Mouse (Mus musculus) limb, embryonic 14.5 days (tissue): Measurements from ENCODE around the gene Pygb. TPM values are rescaled to one million over a fixed set of nuclear protein-coding genes. Genes with fewer than 3 reads are reported as not detected.

ENCODE experiments used
- ATAC-seq: fragments of 200-750 bp; cut with Nextera tagmentation; 2 replicates; pipeline ENCODE4 v1.8.0; 2017; ENCODE audit warnings: low read depth, moderate number of reproducible peaks, moderate TSS enrichment; ENCODE audit not compliant: low FRiP score
- DNase-seq: peaks from one replicate; pipeline ENCODE4 v3.0.0-alpha.2; 2015; ENCODE audit warnings: low spot score
- H3K27ac ChIP-seq: fragments of 300-500 bp; sonication (generic); replicated peaks from 2 replicates; pipeline ENCODE4 v1.5.1; 2014; ENCODE audit warnings: low read depth, mild to moderate bottlenecking, low read length, moderate library complexity, mixed read lengths
- H3K27me3 ChIP-seq: fragments of 300-500 bp; sonication (generic); 2 replicates; pipeline ENCODE4 v1.6.1; 2014; ENCODE audit warnings: low read length, mixed read lengths; ENCODE audit not compliant: control insufficient read depth, insufficient read depth
- H3K36me3 ChIP-seq: fragments of 300-500 bp; sonication (generic); 2 replicates; pipeline ENCODE4 v1.6.1; 2014; ENCODE audit warnings: mild to moderate bottlenecking, low read length, moderate library complexity, mixed read lengths; ENCODE audit not compliant: control insufficient read depth, insufficient read depth
- H3K4me1 ChIP-seq: fragments of 300-500 bp; sonication (generic); 2 replicates; pipeline ENCODE4 v1.6.1; 2014; ENCODE audit warnings: antibody characterized with exemption, low read length, mixed read lengths; ENCODE audit not compliant: control insufficient read depth, insufficient read depth
- H3K4me2 ChIP-seq: fragments of 300-500 bp; sonication (generic); replicated peaks from 2 replicates; pipeline ENCODE4 v1.6.1; 2014; ENCODE audit warnings: low read depth, mild to moderate bottlenecking, low read length, moderate library complexity; ENCODE audit not compliant: severe bottlenecking
- H3K4me3 ChIP-seq: fragments of 300-500 bp; sonication (generic); replicated peaks from 2 replicates; pipeline ENCODE4 v1.5.1; 2014; ENCODE audit warnings: low read length
- H3K9ac ChIP-seq: fragments of 300-500 bp; sonication (generic); 2 replicates; pipeline ENCODE4 v1.6.1; 2014; ENCODE audit warnings: mild to moderate bottlenecking, low read depth, low read length, moderate library complexity; ENCODE audit not compliant: severe bottlenecking
- H3K9me3 ChIP-seq: fragments of 300-500 bp; sonication (generic); 2 replicates; pipeline ENCODE4 v1.6.1; 2016; ENCODE audit warnings: low read length; ENCODE audit not compliant: control insufficient read depth
- POLR2A ChIP-seq: fragments of 200-500 bp; IDR thresholded peaks from 2 replicates; pipeline ENCODE4 v1.8.0; 2012; ENCODE audit warnings: inconsistent platforms, mild to moderate bottlenecking, moderate library complexity, borderline replicate concordance; ENCODE audit not compliant: insufficient read depth, insufficient read length; ENCODE audit errors: extremely low read depth
- WGBS: fragments of 180-500 bp; shearing (Covaris S2); extraction: QIAGEN DNeasy Blood & Tissue Kit; methylation state at CpG from one replicate; pipeline ENCODE4 v1.1.7; 2014; 5-methylcytosine and 5-hydroxymethylcytosine counted together
- polyA plus RNA-seq, 2 experiments: library from polyadenylated mRNA; depleted of rRNA in 1 of 2; stranded (reverse) in 1 of 2; unstranded in 1 of 2; fragments of >200 nt; fragmentation: Nextera tagmentation in 1 of 2; extraction: Ambion mirVana in 1 of 2; gene quantifications; 2 replicates each; pipeline versions ENCODE4 v1.2.1 to v1.2.3; 2012 to 2014

Gene Pygb
- polyA plus RNA-seq, 2 experiments = 62.3 to 65.2 TPM

- H3K4me1 ChIP-seq = no peaks in the 10 kb centered on the region
- no peak overlapping the region for H3K27ac ChIP-seq
- ATAC-seq = no peak
- no peak overlapping the region for H3K4me3 ChIP-seq
- TF ChIP-seq POLR2A = no peak
- 75% methylated on average over 8 of the region's 8 CpGs for WGBS
- no peak overlapping the region for H3K9ac ChIP-seq
- H3K36me3 ChIP-seq = peaks cover 84% of the 10 kb centered on the region
- no peak for DNase-seq
- no peaks in the 10 kb centered on the region for H3K9me3 ChIP-seq
- no peak overlapping the region for H3K4me2 ChIP-seq
- no peaks in the 10 kb centered on the region for H3K27me3 ChIP-seq
Observed at GRCm38 (mm10) chr2:150822987-150823386, 36.5 kb downstream of the Pygb start.

GRCm38 (mm10) chr2:150826426-150826825 is 39.9 kb downstream of the Pygb start:
- DNase-seq = no peak
- Histone ChIP-seq H3K9ac (no peak overlapping the region), H3K27ac (no peak overlapping the region), H3K4me3 (no peak overlapping the region), H3K4me2 (no peak overlapping the region), H3K4me1 (no peaks in the 10 kb centered on the region), H3K27me3 (no peaks in the 10 kb centered on the region), H3K9me3 (no peaks in the 10 kb centered on the region), H3K36me3 (peaks cover 88% of the 10 kb centered on the region)
- 93% methylated on average over 3 of the region's 3 CpGs for WGBS
- TF ChIP-seq POLR2A = no peak
- no peak for ATAC-seq

- Histone ChIP-seq H3K4me3 (no peak overlapping the region), H3K4me1 (no peaks in the 10 kb centered on the region), H3K9ac (no peak overlapping the region), H3K27me3 (no peaks in the 10 kb centered on the region), H3K4me2 (no peak overlapping the region), H3K27ac (no peak overlapping the region), H3K36me3 (peaks cover 92% of the 10 kb centered on the region), H3K9me3 (no peaks in the 10 kb centered on the region)
- DNase-seq (no peak), ATAC-seq (no peak)
- 86% methylated on average over 3 of the region's 3 CpGs for WGBS
- no peak for TF ChIP-seq POLR2A
Observed at GRCm38 (mm10) chr2:150828164-150828563, 41.6 kb downstream of the Pygb start.

- WGBS = 81% methylated on average over 4 of the region's 4 CpGs
- no peak for TF ChIP-seq POLR2A
- Histone ChIP-seq H3K4me1 (no peaks in the 10 kb centered on the region), H3K9ac (no peak overlapping the region), H3K9me3 (no peaks in the 10 kb centered on the region), H3K4me2 (no peak overlapping the region), H3K36me3 (peaks cover 97% of the 10 kb centered on the region), H3K27ac (no peak overlapping the region), H3K4me3 (no peak overlapping the region), H3K27me3 (no peaks in the 10 kb centered on the region)
- ATAC-seq (no peak), DNase-seq (no peak)
Observed at GRCm38 (mm10) chr2:150828654-150829053, 42.1 kb downstream of the Pygb start.

GRCm38 (mm10) chr2:150830011-150830410 is 43.5 kb downstream of the Pygb start:
- WGBS = 98% methylated on average over 2 of the region's 2 CpGs
- Histone ChIP-seq H3K4me3 (no peak overlapping the region), H3K4me1 (no peaks in the 10 kb centered on the region), H3K4me2 (no peak overlapping the region), H3K27ac (no peak overlapping the region), H3K36me3 (peaks cover 94% of the 10 kb centered on the region), H3K9me3 (no peaks in the 10 kb centered on the region), H3K27me3 (no peaks in the 10 kb centered on the region), H3K9ac (no peak overlapping the region)
- ATAC-seq (no peak), DNase-seq (no peak)
- TF ChIP-seq POLR2A = no peak

GRCm38 (mm10) chr2:150830911-150831441 is 44.4 kb downstream of the Pygb start:
- Histone ChIP-seq H3K4me3 (no peak overlapping the region), H3K4me1 (no peaks in the 10 kb centered on the region), H3K27ac (no peak overlapping the region), H3K4me2 (no peak overlapping the region), H3K9ac (no peak overlapping the region), H3K27me3 (no peaks in the 10 kb centered on the region), H3K36me3 (peaks cover 86% of the 10 kb centered on the region), H3K9me3 (no peaks in the 10 kb centered on the region)
- DNase-seq = no peak
- WGBS = 79% methylated on average over 3 of the region's 3 CpGs
- TF ChIP-seq POLR2A = no peak
- ATAC-seq = no peak
